Mouse (Mus musculus): ENCODE measurements around the gene Stambpl1. TPM values are rescaled to one million over a fixed set of nuclear protein-coding genes. Genes with fewer than 3 reads are reported as not detected.

The Stambpl1 gene
- total RNA-seq, 1 experiment, result 5.1 TPM

DNA sequence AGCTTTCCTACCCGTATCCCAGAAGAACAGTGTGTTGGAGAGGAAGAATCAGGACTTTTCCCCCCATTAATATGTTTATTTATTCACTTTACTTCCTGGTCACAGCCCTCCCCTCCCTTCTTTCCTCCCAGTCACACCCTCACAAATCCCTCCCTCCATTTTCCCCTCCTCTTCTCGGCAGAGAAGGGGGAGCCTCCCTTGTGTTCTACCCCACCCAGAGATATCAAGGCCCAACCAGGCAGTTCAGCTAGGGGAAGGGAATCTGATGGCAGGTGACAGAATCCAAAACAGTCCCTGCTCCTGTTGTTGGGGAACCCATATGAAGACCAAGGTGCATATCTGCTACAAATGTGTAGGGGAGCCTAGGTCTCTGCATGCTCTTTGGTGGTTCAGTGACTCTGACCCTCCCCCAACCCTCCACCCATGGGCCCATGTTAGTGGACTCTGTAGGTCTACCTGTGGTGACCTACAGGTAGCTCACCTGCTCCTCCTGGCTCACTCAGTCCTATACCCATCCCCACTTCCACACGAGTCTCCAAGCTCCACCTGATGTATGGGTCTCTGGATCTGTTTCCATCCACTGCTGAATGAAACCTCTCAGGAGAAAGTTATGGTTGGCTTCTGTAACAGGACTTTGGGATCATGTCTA, 28.8 kb downstream of the Stambpl1 start:
- no peak for DNase-seq (ENCODE audit: low read depth, low spot score)
- Histone ChIP-seq H3K9me3 (ENCODE audit: control insufficient read depth, insufficient read depth, low read depth, low read length) (no peaks in the 10 kb centered on the region), H3K9ac (ENCODE audit: insufficient read depth, low read depth, low read length, poor library complexity, severe bottlenecking) (no peak overlapping the region), H3K4me1 (ENCODE audit: control insufficient read depth in 2 of 2, insufficient read depth in 2 of 2, low read length in 2 of 2, poor library complexity in 1 of 2) (0 out of 4 replicates have a peak, but pooled peaks cover 0 to 2% of the 10 kb centered on the region in 2 experiments), H3K27ac (ENCODE audit: insufficient read depth, low read depth, low read length, poor library complexity, severe bottlenecking) (no peak overlapping the region), H3K4me3 (ENCODE audit: insufficient read depth in 1 of 2, low read depth in 1 of 2, low read length in 2 of 2, poor library complexity in 1 of 2, severe bottlenecking in 1 of 2) (no peak overlapping the region), H3K36me3 (ENCODE audit: control insufficient read depth, insufficient read depth, low read length, poor library complexity, severe bottlenecking) (no peaks in the 10 kb centered on the region)
- in situ Hi-C loops (cut with MboI; ENCODE audit: low sequenced_read_pairs in 2 of 2, unreplicated experiment in 2 of 2), result no loop called here
- TF ChIP-seq ZC3H11A (IDR thresholded peaks at IDR 0.05; ENCODE audit: borderline replicate concordance, low read depth, low read length) (no peak), CHD2 (IDR thresholded peaks at IDR 0.05; ENCODE audit: low read depth, low read length) (no peak), MAFK (IDR thresholded peaks at IDR 0.05; ENCODE audit: insufficient read depth, low read depth, low read length) (no peak), ZNF384 (IDR thresholded peaks at IDR 0.05; ENCODE audit: low read depth, low read length) (no peak), HCFC1 (IDR thresholded peaks at IDR 0.05; ENCODE audit: borderline replicate concordance, insufficient read depth, low read length) (no peak)

DNA sequence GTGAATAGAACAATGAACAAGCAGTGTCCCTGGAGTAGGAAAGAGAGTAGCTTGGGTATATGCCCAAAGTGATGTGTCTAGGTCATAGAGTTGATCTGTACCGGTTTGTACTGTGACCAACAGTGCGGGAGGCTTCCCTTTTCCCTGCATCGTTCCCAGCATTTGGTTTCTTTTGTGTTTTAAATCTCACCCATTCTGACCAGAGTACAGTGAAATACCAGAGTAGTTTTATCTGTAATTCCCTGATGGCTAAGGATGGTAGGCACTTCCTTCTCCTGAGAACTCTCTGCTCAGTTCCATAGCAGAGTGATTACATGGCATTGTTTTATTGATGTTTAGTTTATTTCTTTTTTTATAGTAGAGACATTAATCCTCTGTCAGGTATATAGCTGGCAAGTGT, 30.8 kb downstream of the Stambpl1 start:
- 0 out of 4 replicates have a peak, but pooled peaks cover 0 to 2% of the 10 kb centered on the region in 2 experiments for H3K4me1 ChIP-seq (ENCODE audit: control insufficient read depth in 2 of 2, insufficient read depth in 2 of 2, low read length in 2 of 2, poor library complexity in 1 of 2)
- no peak overlapping the region for H3K9ac ChIP-seq (ENCODE audit: insufficient read depth, low read depth, low read length, poor library complexity, severe bottlenecking)
- in situ Hi-C loops (cut with MboI; ENCODE audit: low sequenced_read_pairs in 2 of 2, unreplicated experiment in 2 of 2), result no loop called here
- H3K27ac ChIP-seq (ENCODE audit: insufficient read depth, low read depth, low read length, poor library complexity, severe bottlenecking), result no peak overlapping the region
- no peak for DNase-seq (ENCODE audit: low read depth, low spot score)
- no peak overlapping the region for H3K4me3 ChIP-seq (ENCODE audit: insufficient read depth in 1 of 2, low read depth in 1 of 2, low read length in 2 of 2, poor library complexity in 1 of 2, severe bottlenecking in 1 of 2)
- H3K9me3 ChIP-seq (ENCODE audit: control insufficient read depth, insufficient read depth, low read depth, low read length), result no peaks in the 10 kb centered on the region
- TF ChIP-seq MAFK (IDR thresholded peaks at IDR 0.05; ENCODE audit: insufficient read depth, low read depth, low read length), result no peak
- TF ChIP-seq CHD2 (IDR thresholded peaks at IDR 0.05; ENCODE audit: low read depth, low read length), result no peak
- TF ChIP-seq ZC3H11A (IDR thresholded peaks at IDR 0.05; ENCODE audit: borderline replicate concordance, low read depth, low read length), result no peak
- TF ChIP-seq ZNF384 (IDR thresholded peaks at IDR 0.05; ENCODE audit: low read depth, low read length), result no peak
- no peak for TF ChIP-seq HCFC1 (IDR thresholded peaks at IDR 0.05; ENCODE audit: borderline replicate concordance, insufficient read depth, low read length)
- no peaks in the 10 kb centered on the region for H3K36me3 ChIP-seq (ENCODE audit: control insufficient read depth, insufficient read depth, low read length, poor library complexity, severe bottlenecking)

DNA sequence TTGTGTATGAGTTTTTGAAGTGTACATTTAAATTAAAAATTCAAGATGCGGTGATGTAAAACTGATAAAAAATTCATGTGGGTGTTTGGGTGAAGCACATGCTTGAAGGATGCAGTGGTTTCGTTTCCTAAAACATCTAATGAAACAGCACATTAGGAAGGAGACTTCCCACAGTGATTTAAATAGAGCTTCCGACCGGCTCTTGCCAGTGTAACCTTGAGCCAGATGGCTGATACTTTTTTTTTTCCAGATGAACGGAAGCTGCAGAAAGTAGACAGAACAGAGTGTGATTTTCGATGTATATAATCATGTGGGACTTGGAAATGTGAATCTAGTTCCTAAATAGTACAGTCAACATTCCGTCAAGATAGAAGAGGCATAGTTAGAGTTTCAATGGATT, 39.6 kb downstream of the Stambpl1 start:
- no peak overlapping the region for H3K27ac ChIP-seq (ENCODE audit: insufficient read depth, low read depth, low read length, poor library complexity, severe bottlenecking)
- in situ Hi-C loops (cut with MboI; ENCODE audit: low sequenced_read_pairs in 2 of 2, unreplicated experiment in 2 of 2), result no loop called here
- H3K9me3 ChIP-seq (ENCODE audit: control insufficient read depth, insufficient read depth, low read depth, low read length), result no peaks in the 10 kb centered on the region
- H3K4me3 ChIP-seq (ENCODE audit: insufficient read depth in 1 of 2, low read depth in 1 of 2, low read length in 2 of 2, poor library complexity in 1 of 2, severe bottlenecking in 1 of 2), result no peak overlapping the region
- peaks cover 0 to 2% of the 10 kb centered on the region in 2 experiments; a peak in 1 of 4 replicates for H3K4me1 ChIP-seq (ENCODE audit: control insufficient read depth in 2 of 2, insufficient read depth in 2 of 2, low read length in 2 of 2, poor library complexity in 1 of 2)
- no peak for TF ChIP-seq MAFK (IDR thresholded peaks at IDR 0.05; ENCODE audit: insufficient read depth, low read depth, low read length)
- TF ChIP-seq ZC3H11A (IDR thresholded peaks at IDR 0.05; ENCODE audit: borderline replicate concordance, low read depth, low read length), result no peak
- H3K36me3 ChIP-seq (ENCODE audit: control insufficient read depth, insufficient read depth, low read length, poor library complexity, severe bottlenecking), result no peaks in the 10 kb centered on the region
- no peak for DNase-seq (ENCODE audit: low read depth, low spot score)
- H3K9ac ChIP-seq (ENCODE audit: insufficient read depth, low read depth, low read length, poor library complexity, severe bottlenecking), result no peak overlapping the region

DNA sequence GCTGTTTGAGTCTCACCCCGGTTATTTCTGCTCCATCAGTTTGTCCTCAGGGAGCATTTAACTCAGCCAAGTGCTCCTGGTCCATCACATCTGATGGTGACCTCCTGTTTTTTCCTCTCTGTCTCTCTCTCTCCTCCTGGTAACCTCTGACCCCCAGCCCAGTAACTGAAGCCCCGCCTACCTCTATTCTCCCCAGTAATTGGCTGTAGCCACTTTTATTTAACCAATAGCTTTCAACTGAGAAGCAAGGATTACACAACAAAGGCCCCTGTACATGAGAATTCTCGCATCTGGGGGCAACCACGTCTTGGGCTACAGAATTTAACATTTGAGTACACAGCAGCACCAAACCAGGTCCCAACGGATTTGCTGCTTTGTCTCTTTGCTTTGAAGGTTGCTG, 40.3 kb downstream of the Stambpl1 start:
- H3K9me3 ChIP-seq (ENCODE audit: control insufficient read depth, insufficient read depth, low read depth, low read length), result no peaks in the 10 kb centered on the region
- H3K4me1 ChIP-seq (ENCODE audit: control insufficient read depth in 2 of 2, insufficient read depth in 2 of 2, low read length in 2 of 2, poor library complexity in 1 of 2), result peaks cover 0 to 2% of the 10 kb centered on the region in 2 experiments; a peak in 1 of 4 replicates
- peak overlapping the region in 1 of 2 experiments; percentile 50; a peak in 1 of 4 replicates for H3K4me3 ChIP-seq (ENCODE audit: insufficient read depth in 1 of 2, low read depth in 1 of 2, low read length in 2 of 2, poor library complexity in 1 of 2, severe bottlenecking in 1 of 2)
- in situ Hi-C loops (cut with MboI; ENCODE audit: low sequenced_read_pairs in 2 of 2, unreplicated experiment in 2 of 2), result no loop called here
- no peak for DNase-seq (ENCODE audit: low read depth, low spot score)
- H3K36me3 ChIP-seq (ENCODE audit: control insufficient read depth, insufficient read depth, low read length, poor library complexity, severe bottlenecking), result no peaks in the 10 kb centered on the region
- TF ChIP-seq CHD2 (IDR thresholded peaks at IDR 0.05; ENCODE audit: low read depth, low read length), result no peak
- no peak for TF ChIP-seq MAFK (IDR thresholded peaks at IDR 0.05; ENCODE audit: insufficient read depth, low read depth, low read length)
- no peak for TF ChIP-seq ZNF384 (IDR thresholded peaks at IDR 0.05; ENCODE audit: low read depth, low read length)
- TF ChIP-seq ZC3H11A (IDR thresholded peaks at IDR 0.05; ENCODE audit: borderline replicate concordance, low read depth, low read length), result no peak
- no peak for TF ChIP-seq HCFC1 (IDR thresholded peaks at IDR 0.05; ENCODE audit: borderline replicate concordance, insufficient read depth, low read length)
- no peak overlapping the region for H3K27ac ChIP-seq (ENCODE audit: insufficient read depth, low read depth, low read length, poor library complexity, severe bottlenecking)
- H3K9ac ChIP-seq (ENCODE audit: insufficient read depth, low read depth, low read length, poor library complexity, severe bottlenecking), result no peak overlapping the region

Data from ES-E14 (cell line).